Mouse (Mus musculus): ENCODE results near the gene Gba. TPM values are rescaled to one million over a fixed set of nuclear protein-coding genes. Genes with fewer than 3 reads are reported as not detected.
A peak's percentile ranks its signal among the peaks of the same experiment; 100 is the strongest.
"Not testable (repeated sequence)": the region's sequence is repeated elsewhere in the genome, so short reads cannot be mapped to it uniquely, and the experiment has no call there.

Gba gene
- polyA plus RNA-seq (2016; fragmentation: Nextera tagmentation; extraction: Ambion mirVana) = 33.2 and 34.9 TPM in 2 replicates

DNA sequence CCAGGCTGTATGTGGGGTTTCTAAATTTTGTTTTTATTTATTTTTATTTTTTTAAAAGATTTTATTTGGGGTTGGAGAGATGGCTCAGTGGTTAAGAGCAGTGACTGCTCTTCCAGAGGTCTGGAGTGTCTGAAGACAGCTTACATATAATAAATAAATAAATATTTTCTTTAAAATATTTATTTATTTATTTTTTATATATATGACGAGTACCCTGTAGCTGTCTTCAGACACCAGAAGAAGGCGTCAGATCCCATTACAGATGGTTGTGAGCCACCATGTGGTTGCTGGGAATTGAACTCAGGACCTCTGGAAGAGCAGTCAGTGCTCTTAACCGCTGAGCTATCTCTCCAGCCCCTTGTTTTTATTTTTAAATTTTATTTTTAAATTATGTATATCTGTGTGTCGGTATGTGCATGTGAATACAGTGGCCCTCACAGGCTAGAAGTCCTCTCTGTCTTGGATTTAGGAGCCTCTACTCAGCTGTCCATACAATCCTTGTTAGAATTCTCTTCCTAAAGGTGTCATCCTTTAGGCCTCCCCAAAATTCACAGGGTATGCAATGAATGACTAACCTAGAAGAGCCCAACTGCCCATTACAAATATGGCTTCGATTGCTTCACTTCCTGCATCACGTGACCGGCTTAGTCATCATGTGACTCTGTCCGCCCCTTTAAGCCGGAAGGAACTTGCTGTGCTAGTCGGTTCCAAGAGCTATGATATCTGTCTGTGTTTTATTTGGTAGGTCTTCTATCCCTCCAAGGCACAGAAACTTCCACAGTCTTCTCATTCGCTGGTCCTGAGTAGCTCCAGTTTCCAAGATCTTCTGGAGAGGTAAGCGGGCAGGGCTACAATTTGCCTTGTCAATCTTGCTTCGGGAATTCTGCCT is at the start of gene Gba:
TSS of gene Gba (plus strand) at position 676 of the 889 bp plus-strand sequence.
- Histone ChIP-seq H3K4me3 (peak within 1 kb of the TSS; percentile 51), H3K9ac (peak within 1 kb of the TSS; percentile 47), H3K4me2 (replicated peaks) (peak within 1 kb of the TSS; percentile 55), H3K9me3 (no peaks in the 10 kb centered on the region), H3K27me3 (no peaks in the 10 kb centered on the region), H3K27ac (no peak within 1 kb of the TSS), H3K4me1 (peaks cover 4% of the 10 kb centered on the region), H3K36me3 (peaks cover 28% of the 10 kb centered on the region)
- 26% methylated on average over 13 of the region's 13 CpGs for WGBS
- peak; percentile 67 for ATAC-seq (ENCODE audit: insufficient number of reproducible peaks, insufficient read depth, low FRiP score, low TSS enrichment)

- Histone ChIP-seq H3K4me2 (replicated peaks) (no peak overlapping the region), H3K36me3 (no peaks in the 10 kb centered on the region), H3K9ac (no peak overlapping the region), H3K27me3 (peaks cover 20% of the 10 kb centered on the region), H3K27ac (no peak overlapping the region), H3K4me1 (peaks cover 15% of the 10 kb centered on the region), H3K4me3 (no peak overlapping the region), H3K9me3 (no peaks in the 10 kb centered on the region)
- 86% methylated on average over 8 of the region's 8 CpGs for WGBS
- ATAC-seq (ENCODE audit: insufficient number of reproducible peaks, insufficient read depth, low FRiP score, low TSS enrichment) = no peak
These were observed 45.8 kb upstream of the Gba start for GRCm38 (mm10) chr3:89156951-89157350.

DNA sequence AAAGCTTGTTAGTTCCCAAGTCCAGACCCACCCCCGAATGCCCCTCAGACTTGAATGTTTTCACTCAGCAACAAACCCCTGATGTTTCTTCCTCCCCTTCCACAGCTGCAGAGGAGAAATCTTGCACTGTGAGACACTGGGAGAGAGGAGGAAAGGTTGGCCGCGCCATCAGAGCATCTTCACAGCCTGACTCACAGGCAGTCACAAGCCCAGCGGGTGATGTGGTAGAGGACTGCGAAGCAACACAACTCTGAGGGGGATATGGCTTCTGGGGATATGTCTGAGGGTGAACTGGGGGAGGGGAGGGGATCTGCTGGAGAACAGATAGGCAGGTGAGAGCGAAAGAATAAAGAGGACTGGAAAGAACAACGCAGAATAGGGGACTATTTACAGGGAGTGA is 44.1 kb upstream of the Gba start:
- WGBS = 20% methylated on average over 7 of the region's 7 CpGs
- no peak for ATAC-seq (ENCODE audit: insufficient number of reproducible peaks, insufficient read depth, low FRiP score, low TSS enrichment)
- Histone ChIP-seq H3K9ac (no peak overlapping the region), H3K27me3 (peaks cover 20% of the 10 kb centered on the region), H3K4me2 (replicated peaks) (peak overlapping the region; percentile 98), H3K4me1 (peaks cover 15% of the 10 kb centered on the region), H3K27ac (no peak overlapping the region), H3K4me3 (0 out of 2 replicates have a peak overlapping the region, but pooled peaks have one; percentile 61), H3K36me3 (no peaks in the 10 kb centered on the region), H3K9me3 (no peaks in the 10 kb centered on the region)

DNA sequence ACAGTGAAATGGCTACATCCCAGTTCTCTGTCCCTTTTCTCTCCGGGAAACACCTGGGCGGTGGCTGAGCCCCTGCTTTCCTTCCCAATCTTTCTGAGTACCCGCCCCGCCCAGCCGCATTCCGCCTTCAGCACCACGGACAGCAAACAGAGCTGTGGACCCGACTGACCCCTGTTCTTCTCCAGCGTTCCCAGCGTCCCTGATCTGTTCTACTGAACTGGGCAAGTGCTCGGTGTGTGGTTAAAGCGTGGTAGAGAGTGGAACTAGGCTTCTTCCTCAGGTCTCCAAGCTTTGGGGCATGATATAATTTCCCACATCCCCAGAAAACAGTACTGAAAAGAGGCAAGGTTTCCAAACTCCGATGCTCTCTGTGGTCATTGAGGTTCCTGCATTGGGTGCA is 43.5 kb upstream of the Gba start:
- H3K27me3 ChIP-seq = peaks cover 20% of the 10 kb centered on the region
- 3% methylated on average over 13 of the region's 13 CpGs for WGBS
- no peak overlapping the region for H3K9ac ChIP-seq
- H3K4me3 ChIP-seq = peak overlapping the region; percentile 61
- peak overlapping the region; percentile 98 for H3K4me2 ChIP-seq (replicated peaks)
- H3K27ac ChIP-seq = no peak overlapping the region
- no peak for ATAC-seq (ENCODE audit: insufficient number of reproducible peaks, insufficient read depth, low FRiP score, low TSS enrichment)
- no peaks in the 10 kb centered on the region for H3K36me3 ChIP-seq
- H3K4me1 ChIP-seq = peaks cover 19% of the 10 kb centered on the region
- no peaks in the 10 kb centered on the region for H3K9me3 ChIP-seq

DNA sequence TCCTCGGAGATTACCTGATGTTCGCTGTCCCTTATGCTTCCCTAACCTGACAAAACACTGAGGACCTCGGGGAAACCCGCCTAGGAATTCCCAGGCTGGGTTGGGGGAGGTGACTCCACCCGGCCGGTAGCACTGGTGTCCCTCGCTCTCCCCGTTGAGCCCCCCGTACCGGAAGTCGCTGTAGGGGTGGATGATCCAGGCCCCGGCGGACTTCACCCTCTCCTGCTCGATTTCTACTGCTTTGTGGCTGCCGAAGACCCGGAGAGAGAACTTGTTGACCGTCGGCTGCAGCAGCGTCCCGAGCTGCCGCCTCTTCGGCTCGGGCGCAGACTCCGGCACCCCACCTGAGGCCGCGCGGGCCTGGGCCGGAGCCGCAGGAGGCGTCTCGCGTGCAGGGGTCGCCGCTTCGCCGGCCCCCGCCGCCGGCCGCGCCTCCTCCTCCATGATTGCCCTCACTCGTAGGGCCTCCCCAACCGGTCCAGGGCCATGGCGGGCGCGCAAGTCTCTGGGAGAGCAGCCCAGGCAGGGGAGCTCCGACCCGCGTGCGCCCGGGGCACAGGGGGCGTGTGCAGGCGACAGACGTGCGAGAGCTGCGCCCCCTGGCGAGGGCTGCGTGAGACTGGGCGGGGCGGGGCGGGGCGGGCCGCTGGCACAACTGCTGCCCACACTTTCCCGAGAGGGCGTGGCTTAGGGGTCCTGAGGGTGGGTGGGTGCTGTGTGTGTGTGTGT is 42.9 kb upstream of the Gba start, which contains the start of gene Hcn3:
TSS of gene Hcn3 (minus strand) at position 581 of the 729 bp plus-strand sequence.
- Histone ChIP-seq H3K9me3 (no peaks in the 10 kb centered on the region), H3K27ac (no peak within 1 kb of the TSS), H3K4me3 (peak within 1 kb of the TSS; percentile 61), H3K27me3 (peaks cover 20% of the 10 kb centered on the region), H3K36me3 (no peaks in the 10 kb centered on the region), H3K4me1 (peaks cover 19% of the 10 kb centered on the region), H3K9ac (peak within 1 kb of the TSS; percentile 60), H3K4me2 (replicated peaks) (peak within 1 kb of the TSS; percentile 98)
- peak; percentile 78 for ATAC-seq (ENCODE audit: insufficient number of reproducible peaks, insufficient read depth, low FRiP score, low TSS enrichment)
- under 1% methylated on average over 46 of the region's 66 CpGs for WGBS

DNA sequence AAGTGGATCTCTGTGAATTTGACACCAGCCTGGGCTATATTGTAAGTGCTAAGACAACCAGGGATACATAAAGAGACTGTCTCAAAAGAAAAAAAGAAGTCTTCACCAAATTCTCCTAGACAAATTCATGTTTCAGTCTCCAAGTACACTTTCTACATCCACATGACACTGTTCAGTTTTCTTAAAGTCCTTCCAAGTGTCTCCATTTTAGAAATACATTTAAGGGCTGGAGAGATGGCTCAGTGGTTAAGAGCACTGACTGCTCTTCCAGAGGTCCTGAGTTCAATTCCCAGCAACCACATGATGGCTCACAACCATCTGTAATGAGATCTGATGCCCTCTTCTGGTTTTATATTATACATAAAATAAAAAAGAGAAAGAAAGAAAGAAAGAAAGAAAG is 41.5 kb upstream of the Gba start:
- not testable (repeated sequence) for H3K9me3 ChIP-seq; H3K4me3 ChIP-seq; H3K36me3 ChIP-seq; H3K4me2 ChIP-seq (replicated peaks); ATAC-seq (ENCODE audit: insufficient number of reproducible peaks, insufficient read depth, low FRiP score, low TSS enrichment); H3K27ac ChIP-seq; H3K9ac ChIP-seq
- H3K27me3 ChIP-seq = peaks cover 20% of the 10 kb centered on the region
- peaks cover 26% of the 10 kb centered on the region for H3K4me1 ChIP-seq

DNA sequence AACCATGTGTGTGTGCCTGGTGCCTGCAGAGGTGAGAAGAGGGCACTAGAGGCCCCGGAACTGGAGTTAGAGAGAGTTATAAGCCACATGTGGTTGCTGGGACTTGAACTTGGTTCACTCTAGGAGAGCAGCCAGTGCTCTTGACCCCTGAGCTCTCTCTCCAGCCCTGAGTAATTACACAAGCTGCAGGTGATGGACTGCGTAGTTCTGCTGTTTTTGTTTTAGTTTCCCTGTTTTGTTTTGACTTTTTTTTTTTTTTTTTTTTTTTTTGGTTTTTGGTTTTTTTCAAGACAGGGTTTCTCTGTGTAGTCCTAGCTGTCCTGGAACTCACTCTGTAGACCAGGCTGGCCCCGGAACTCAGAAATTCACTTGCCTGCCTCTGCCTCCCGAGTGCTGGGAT is 40.9 kb upstream of the Gba start:
- Histone ChIP-seq H3K9ac (no peak overlapping the region), H3K27me3 (peaks cover 20% of the 10 kb centered on the region), H3K4me1 (peaks cover 26% of the 10 kb centered on the region), H3K4me3 (no peak overlapping the region), H3K36me3 (0 out of 2 replicates have a peak, but pooled peaks cover 3% of the 10 kb centered on the region), H3K4me2 (replicated peaks) (no peak overlapping the region), H3K9me3 (no peaks in the 10 kb centered on the region), H3K27ac (no peak overlapping the region)
- WGBS = 71% methylated on average over 4 of the region's 4 CpGs
- no peak for ATAC-seq (ENCODE audit: insufficient number of reproducible peaks, insufficient read depth, low FRiP score, low TSS enrichment)

DNA sequence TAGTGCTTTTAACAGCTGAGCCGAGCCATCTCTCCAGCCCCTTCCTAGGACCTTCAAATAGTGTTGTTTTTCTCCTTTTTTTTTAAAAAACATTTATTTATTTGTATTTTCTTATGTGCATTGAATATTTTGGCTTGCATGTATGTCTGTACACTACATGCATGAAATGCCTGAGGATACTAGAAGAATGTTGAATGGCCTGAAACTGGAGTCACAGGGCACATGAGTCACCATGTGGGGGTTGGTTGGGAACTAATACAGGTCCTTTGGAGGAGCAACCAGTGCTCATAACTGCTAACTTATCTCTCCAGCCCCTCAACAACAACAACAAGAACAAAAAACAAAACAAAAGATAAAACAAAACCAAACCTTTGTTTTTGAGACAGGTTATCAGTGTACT is 39.6 kb upstream of the Gba start:
- H3K27ac ChIP-seq = no peak overlapping the region
- no peak for ATAC-seq (ENCODE audit: insufficient number of reproducible peaks, insufficient read depth, low FRiP score, low TSS enrichment)
- no peak overlapping the region for H3K4me3 ChIP-seq
- WGBS = 63% methylated on average over 1 of the region's 1 CpGs
- H3K9ac ChIP-seq = no peak overlapping the region
- H3K36me3 ChIP-seq = peaks cover 14% of the 10 kb centered on the region
- H3K4me1 ChIP-seq = peaks cover 26% of the 10 kb centered on the region
- peaks cover 18% of the 10 kb centered on the region for H3K27me3 ChIP-seq
- no peaks in the 10 kb centered on the region for H3K9me3 ChIP-seq
- H3K4me2 ChIP-seq (replicated peaks) = no peak overlapping the region

DNA sequence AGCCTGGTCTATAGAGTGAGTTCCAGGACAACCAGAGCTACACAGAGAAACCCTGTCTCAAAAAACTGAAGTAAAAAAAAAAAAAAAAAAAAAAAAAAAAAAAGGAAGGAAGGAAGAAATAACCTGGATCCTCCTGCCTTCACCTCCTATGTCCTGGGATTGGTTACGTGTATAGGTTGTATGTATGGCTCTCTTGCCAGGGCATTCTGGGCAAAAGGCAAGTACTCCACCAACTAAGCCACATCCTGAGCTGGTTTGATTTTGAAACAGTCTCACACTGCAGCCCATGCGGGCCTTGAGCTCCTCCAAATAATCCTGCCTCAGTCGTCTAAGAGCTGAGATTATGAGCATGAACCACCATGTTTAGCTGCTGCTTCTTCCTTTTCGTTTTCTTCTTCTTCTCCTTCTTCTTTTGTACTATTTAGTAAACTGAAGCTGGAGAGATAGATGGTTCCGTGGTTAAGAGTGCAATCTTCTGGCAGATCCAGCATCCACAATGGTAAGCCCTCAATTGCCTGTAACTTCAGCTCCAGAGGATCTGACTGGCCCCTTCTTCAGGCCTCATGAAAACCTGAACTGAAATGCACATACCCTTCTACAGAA is 39.0 kb upstream of the Gba start:
- Histone ChIP-seq H3K36me3 (peaks cover 20% of the 10 kb centered on the region), H3K4me3 (peak overlapping the region; percentile 89), H3K27ac (no peak overlapping the region), H3K9ac (peak overlapping the region; percentile 98; the same call in 1 of the 2 replicates), H3K27me3 (peaks cover 12% of the 10 kb centered on the region), H3K9me3 (no peaks in the 10 kb centered on the region), H3K4me1 (peaks cover 26% of the 10 kb centered on the region), H3K4me2 (replicated peaks) (peak overlapping the region; percentile 76)
- no peak for ATAC-seq (ENCODE audit: insufficient number of reproducible peaks, insufficient read depth, low FRiP score, low TSS enrichment)
- 71% methylated on average over 5 of the region's 5 CpGs for WGBS

- peak; percentile 89 for ATAC-seq (ENCODE audit: insufficient number of reproducible peaks, insufficient read depth, low FRiP score, low TSS enrichment)
- peak within 1 kb of the TSS; percentile 98 for H3K9ac ChIP-seq
- peak within 1 kb of the TSS; percentile 76 for H3K4me2 ChIP-seq (replicated peaks)
- peak within 1 kb of the TSS; percentile 98 for H3K27ac ChIP-seq
- peaks cover 29% of the 10 kb centered on the region for H3K36me3 ChIP-seq
- no peaks in the 10 kb centered on the region for H3K9me3 ChIP-seq
- peaks cover 18% of the 10 kb centered on the region for H3K4me1 ChIP-seq
- under 1% methylated on average over 65 of the region's 79 CpGs for WGBS
- H3K4me3 ChIP-seq = peak within 1 kb of the TSS; percentile 89
- H3K27me3 ChIP-seq = peaks cover 3% of the 10 kb centered on the region; the same call in 1 of the 2 replicates
These were observed 38.0 kb upstream of the Gba start, which contains the start of gene Clk2 for GRCm38 (mm10) chr3:89164506-89165267. TSS of gene Clk2 (plus strand) at chr3:89164795.

All from embryonic facial prominence, embryonic 12.5 days (tissue).